Mouse (Mus musculus): ENCODE data around the gene Tet1. TPM values are rescaled to one million over a fixed set of nuclear protein-coding genes. Genes with fewer than 3 reads are reported as not detected.
"Not testable (repeated sequence)": the region's sequence is repeated elsewhere in the genome, so short reads cannot be mapped to it uniquely, and the experiment has no call there.

Tet1 gene
- polyA plus RNA-seq, 1 experiment from 2014 or later = 18.3 TPM

GRCm38 (mm10) chr10:62793091-62793453 lies 115.7 kb downstream of the Tet1 start:
- peak overlapping the region; percentile 58 for H3K4me2 ChIP-seq (replicated peaks)
- H3K36me3 ChIP-seq = peaks cover 8% of the 10 kb centered on the region
- WGBS = 36% methylated on average over 2 of the region's 2 CpGs
- no peak overlapping the region for H3K9ac ChIP-seq
- peak overlapping the region; percentile 95 for H3K4me3 ChIP-seq (replicated peaks)
- H3K4me1 ChIP-seq (replicated peaks) = no peaks in the 10 kb centered on the region
- ATAC-seq = no peak
- H3K27ac ChIP-seq = peak overlapping the region; percentile 96
- no peaks in the 10 kb centered on the region for H3K27me3 ChIP-seq (replicated peaks)
- H3K9me3 ChIP-seq = no peaks in the 10 kb centered on the region

GRCm38 (mm10) chr10:62792177-62793090 lies 116.4 kb downstream of the Tet1 start, which contains the start of gene Ccar1:
Gene Ccar1, minus strand, starts transcription at chr10:62792286.
- no peaks in the 10 kb centered on the region for H3K27me3 ChIP-seq (replicated peaks)
- peaks cover 11% of the 10 kb centered on the region for H3K36me3 ChIP-seq
- no peaks in the 10 kb centered on the region for H3K9me3 ChIP-seq
- peak; percentile 99 for ATAC-seq
- peak within 1 kb of the TSS; percentile 96 for H3K27ac ChIP-seq
- H3K9ac ChIP-seq = peak within 1 kb of the TSS; percentile 99
- H3K4me1 ChIP-seq (replicated peaks) = no peaks in the 10 kb centered on the region
- 2% methylated on average over 55 of the region's 55 CpGs for WGBS
- peak within 1 kb of the TSS; percentile 95 for H3K4me3 ChIP-seq (replicated peaks)
- peak within 1 kb of the TSS; percentile 61 for H3K4me2 ChIP-seq (replicated peaks)

GRCm38 (mm10) chr10:62791251-62792176 lies 117.3 kb downstream of the Tet1 start:
- Histone ChIP-seq H3K4me3 (replicated peaks) (peak overlapping the region; percentile 95), H3K4me2 (replicated peaks) (peak overlapping the region; percentile 61), H3K9me3 (no peaks in the 10 kb centered on the region), H3K27me3 (replicated peaks) (no peaks in the 10 kb centered on the region), H3K36me3 (peaks cover 14% of the 10 kb centered on the region), H3K9ac (peak overlapping the region; percentile 99), H3K27ac (peak overlapping the region; percentile 96), H3K4me1 (replicated peaks) (no peaks in the 10 kb centered on the region)
- 1% methylated on average over 73 of the region's 78 CpGs for WGBS
- peak; percentile 84 for ATAC-seq

- ATAC-seq; H3K9me3 ChIP-seq; H3K27me3 ChIP-seq (replicated peaks); H3K4me3 ChIP-seq (replicated peaks); H3K4me2 ChIP-seq (replicated peaks); H3K9ac ChIP-seq; H3K4me1 ChIP-seq (replicated peaks); H3K27ac ChIP-seq: not testable (repeated sequence)
- peaks cover 44% of the 10 kb centered on the region for H3K36me3 ChIP-seq
- 83% methylated on average over 1 of the region's 1 CpGs for WGBS
Observed at GRCm38 (mm10) chr10:62781776-62782175, 127.0 kb downstream of the Tet1 start.

Other genes with a start within 250 kb of the Tet1 start
- 1.0 and 1.1 TPM in 2 replicates for gene Stox1, start 182.9 kb downstream of the Tet1 start, polyA plus RNA-seq (2015; fragmentation: Nextera tagmentation; extraction: Ambion mirVana)
- gene Ccar1, start 116.7 kb downstream of the Tet1 start, polyA plus RNA-seq (2015; fragmentation: Nextera tagmentation; extraction: Ambion mirVana) = 109 and 110 TPM in 2 replicates
- 12.5 and 13.4 TPM in 2 replicates for gene Slc25a16, start 11.6 kb upstream of the Tet1 start, polyA plus RNA-seq (2015; fragmentation: Nextera tagmentation; extraction: Ambion mirVana)
- gene Dna2, start 38.0 kb upstream of the Tet1 start, polyA plus RNA-seq (2015; fragmentation: Nextera tagmentation; extraction: Ambion mirVana) = 21.7 and 22.0 TPM in 2 replicates
- gene Rufy2, start 71.2 kb upstream of the Tet1 start, polyA plus RNA-seq (2015; fragmentation: Nextera tagmentation; extraction: Ambion mirVana) = 20.3 and 20.7 TPM in 2 replicates
- 73.6 and 75.4 TPM in 2 replicates for gene Hnrnph3, start 115.2 kb upstream of the Tet1 start, polyA plus RNA-seq (2015; fragmentation: Nextera tagmentation; extraction: Ambion mirVana)
- 5.7 and 6.8 TPM in 2 replicates for gene Pbld2, start 115.3 kb upstream of the Tet1 start, polyA plus RNA-seq (2015; fragmentation: Nextera tagmentation; extraction: Ambion mirVana)
- gene Pbld1, start 151.2 kb upstream of the Tet1 start, polyA plus RNA-seq (2015; fragmentation: Nextera tagmentation; extraction: Ambion mirVana) = 2.6 and 6.4 TPM in 2 replicates
- gene Atoh7, start 190.7 kb upstream of the Tet1 start, polyA plus RNA-seq (2015; fragmentation: Nextera tagmentation; extraction: Ambion mirVana) = 0.16 TPM in 1 of 2 replicates, not detected in the other

Data from intestine, embryonic 15.5 days (tissue).